Mouse (Mus musculus): Measurements from ENCODE around the gene Col19a1. TPM values are rescaled to one million over a fixed set of nuclear protein-coding genes. Genes with fewer than 3 reads are reported as not detected.

Gene Col19a1
- polyA plus RNA-seq, 1 experiment from 2014 or later, result 0.06 TPM

Other genes with a start within 250 kb of the Col19a1 start
- 56.9 to 120 TPM (median 62.5 TPM) in 3 replicates for gene Lmbrd1, start 91.2 kb upstream of the Col19a1 start, polyA plus RNA-seq (2018)